Mouse (Mus musculus) ovary, postnatal 14 days (tissue): ENCODE measurements at regions not wholly inside any gene's neighbourhood (a gene's known extent, or its start where the extent isn't known, plus 50 kb on each side); places are given as distances from the start of the nearest gene placed in this dataset.

ENCODE experiments used
- DNase-seq: peaks from one replicate; pipeline ENCODE4 v3.0.0; 2022; ENCODE audit warnings: low spot score

GRCm38 (mm10) chr13:53584504-53585130 is 111.7 kb upstream of the Msx2 start:
- DNase-seq = no peak

GRCm38 (mm10) chr13:53553876-53554577 is 81.2 kb upstream of the Msx2 start:
- no peak for DNase-seq

- DNase-seq = no peak
Measured at GRCm38 (mm10) chr13:53553192-53553875, 80.5 kb upstream of the Msx2 start.

- no peak for DNase-seq
Measured at GRCm38 (mm10) chr13:53548396-53548795, 75.5 kb upstream of the Msx2 start.

GRCm38 (mm10) chr13:53543291-53543690 is 70.4 kb upstream of the Msx2 start:
- DNase-seq = no peak

- DNase-seq = no peak
Measured at GRCm38 (mm10) chr13:53539797-53540196, 66.9 kb upstream of the Msx2 start.

GRCm38 (mm10) chr13:53537937-53538336 is 65.1 kb upstream of the Msx2 start:
- DNase-seq = no peak

GRCm38 (mm10) chr13:53535781-53536425 is 63.0 kb upstream of the Msx2 start:
- DNase-seq = no peak

- DNase-seq = no peak
Measured at GRCm38 (mm10) chr13:53533738-53534137, 60.9 kb upstream of the Msx2 start.

- DNase-seq = no peak
Measured at GRCm38 (mm10) chr13:53526880-53527279, 54.0 kb upstream of the Msx2 start.

- no peak for DNase-seq
Measured at GRCm38 (mm10) chr13:53522807-53523206, 49.9 kb upstream of the Msx2 start.
